Mouse (Mus musculus): Measurements from ENCODE around the gene Ces1e.

Gene Ces1e

DNA sequence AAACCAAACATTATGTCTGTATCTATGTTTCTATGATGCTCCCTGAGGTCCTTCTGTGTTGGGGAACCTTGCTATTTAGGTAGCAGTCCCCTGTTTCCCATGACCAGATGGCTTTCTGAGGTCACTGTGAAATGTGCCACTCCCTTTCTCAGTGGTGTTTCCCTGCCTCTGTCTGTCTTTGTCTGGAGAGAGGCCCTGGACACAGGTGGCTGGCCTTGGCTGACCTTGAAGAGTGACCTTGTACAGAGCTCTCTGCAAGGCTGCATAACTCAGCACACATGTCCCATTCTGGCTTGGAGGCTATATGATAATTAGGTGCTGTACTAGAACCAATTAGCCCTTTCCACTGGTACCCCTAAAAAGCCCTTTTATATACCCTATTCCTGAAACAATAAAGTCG lies 52.8 kb downstream of the Ces1e start:
- no peak for DNase-seq (ENCODE audit: low spot score)

DNA sequence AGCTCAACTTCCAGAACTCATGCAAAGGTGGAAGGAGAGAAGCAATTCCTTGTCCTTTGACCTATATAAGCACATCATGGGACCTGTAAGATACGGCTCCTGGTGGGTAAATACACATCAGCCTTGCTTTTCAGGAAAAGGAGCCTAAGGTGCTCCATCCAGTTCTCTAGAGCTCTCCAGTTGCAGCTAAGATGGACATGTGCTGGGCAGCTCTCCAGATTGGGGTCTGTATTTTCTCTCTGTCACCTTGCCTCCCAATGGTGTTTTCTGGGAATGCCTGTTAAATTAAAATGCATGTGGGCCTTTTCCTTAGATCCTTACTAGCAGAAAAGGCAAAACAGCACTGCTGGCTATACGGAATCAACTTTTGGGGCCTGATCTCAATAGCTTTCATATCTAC lies 54.9 kb downstream of the Ces1e start:
- no peak for DNase-seq (ENCODE audit: low spot score)

DNA sequence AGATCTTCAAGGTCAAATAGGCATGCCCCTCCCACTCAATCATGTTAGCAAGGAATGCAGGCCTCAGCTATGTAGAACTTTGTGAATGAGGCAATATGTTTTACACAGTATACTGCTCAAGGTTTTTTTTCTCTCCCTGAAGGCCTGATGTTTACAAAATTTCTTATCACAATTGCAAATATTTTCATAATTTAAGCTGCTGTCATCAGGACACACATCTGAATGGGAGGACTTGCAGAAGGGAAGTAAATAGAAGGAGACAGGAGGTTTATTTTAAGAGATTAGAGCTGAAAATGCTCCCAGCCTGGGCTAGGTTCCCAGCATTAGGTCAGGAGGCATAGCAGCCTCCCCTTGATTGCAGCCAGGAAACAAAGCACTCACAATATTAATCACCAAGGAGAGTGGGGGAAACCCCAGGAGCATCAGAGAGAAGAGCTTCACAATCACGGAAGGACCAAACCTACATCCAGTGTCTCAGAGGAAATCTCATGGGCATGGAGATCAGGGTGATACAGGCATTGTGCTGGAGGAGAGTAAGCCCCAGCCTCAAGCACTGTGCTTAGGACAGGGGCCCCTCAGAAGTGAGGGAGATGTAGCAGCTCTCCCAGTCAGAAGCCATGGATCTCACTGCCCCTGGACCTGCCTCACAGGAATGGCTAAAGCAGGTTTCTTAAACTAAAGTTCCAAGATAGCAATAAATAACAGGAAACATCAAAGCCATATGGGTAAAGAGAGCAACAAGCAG lies 57.4 kb downstream of the Ces1e start:
- no peak for DNase-seq (ENCODE audit: low spot score)

DNA sequence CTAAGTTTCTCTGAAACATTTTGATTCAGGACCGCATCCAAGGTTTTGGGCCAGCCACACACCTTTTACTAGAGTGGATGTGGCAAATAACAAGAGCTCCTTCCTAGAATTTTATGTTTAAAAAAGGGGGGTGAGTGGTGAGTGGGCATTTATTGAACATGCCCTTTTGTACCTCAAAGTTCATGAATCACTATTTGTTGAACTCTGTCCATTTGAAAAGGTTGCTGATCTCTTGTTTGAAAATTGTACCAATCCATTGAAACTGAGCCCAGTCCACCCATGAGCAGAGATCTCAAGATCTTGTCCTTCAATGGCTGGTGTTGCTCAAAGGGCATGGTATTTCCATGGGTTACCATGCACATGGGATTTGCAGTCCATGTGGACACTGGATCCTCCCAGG lies 66.1 kb downstream of the Ces1e start:
- DNase-seq (ENCODE audit: low spot score) = no peak

DNA sequence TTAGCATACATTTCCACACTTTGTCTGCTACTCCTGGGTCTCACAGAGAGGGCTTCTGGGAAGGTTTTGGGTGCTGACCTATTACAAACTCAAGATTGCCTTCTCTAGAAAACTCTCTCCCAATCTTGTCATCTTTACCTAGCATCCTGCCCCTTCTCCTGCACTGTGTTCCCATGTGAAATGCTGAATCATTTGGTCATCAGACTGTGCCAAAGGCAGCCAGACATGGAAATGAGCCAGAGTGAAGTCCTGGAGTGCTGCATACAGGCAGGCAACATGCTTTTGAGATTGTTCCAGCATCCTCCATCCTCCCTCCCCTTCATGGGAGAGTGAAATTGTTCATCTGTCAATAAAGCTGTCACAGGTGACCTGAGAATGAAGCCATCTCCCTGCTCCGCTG lies 78.0 kb downstream of the Ces1e start:
- no peak for DNase-seq (ENCODE audit: low spot score)
